Mouse (Mus musculus) bone marrow macrophage, adult 2 months (primary cell): ENCODE data around the gene Lamb1.

ENCODE experiments used
- CTCF ChIP-seq: IDR thresholded peaks from 2 replicates; pipeline ENCODE4 v1.5.1; 2012; ENCODE audit warnings: low read depth, mild to moderate bottlenecking, low read length, moderate library complexity
- POLR2A ChIP-seq: IDR thresholded peaks from 2 replicates; pipeline ENCODE4 v1.6.1; 2012; ENCODE audit warnings: mild to moderate bottlenecking, low read depth, low read length, borderline replicate concordance

GRCm38 (mm10) chr12:31327139-31327538, 62.1 kb downstream of the Lamb1 start:
- TF ChIP-seq POLR2A: no peak
- no peak for TF ChIP-seq CTCF
